Mouse (Mus musculus): ENCODE data around the gene Fbxo22.
A peak's percentile ranks its signal among the peaks of the same experiment; 100 is the strongest.
"Not testable (repeated sequence)": the region's sequence is repeated elsewhere in the genome, so short reads cannot be mapped to it uniquely, and the experiment has no call there.

Gene Fbxo22

DNA sequence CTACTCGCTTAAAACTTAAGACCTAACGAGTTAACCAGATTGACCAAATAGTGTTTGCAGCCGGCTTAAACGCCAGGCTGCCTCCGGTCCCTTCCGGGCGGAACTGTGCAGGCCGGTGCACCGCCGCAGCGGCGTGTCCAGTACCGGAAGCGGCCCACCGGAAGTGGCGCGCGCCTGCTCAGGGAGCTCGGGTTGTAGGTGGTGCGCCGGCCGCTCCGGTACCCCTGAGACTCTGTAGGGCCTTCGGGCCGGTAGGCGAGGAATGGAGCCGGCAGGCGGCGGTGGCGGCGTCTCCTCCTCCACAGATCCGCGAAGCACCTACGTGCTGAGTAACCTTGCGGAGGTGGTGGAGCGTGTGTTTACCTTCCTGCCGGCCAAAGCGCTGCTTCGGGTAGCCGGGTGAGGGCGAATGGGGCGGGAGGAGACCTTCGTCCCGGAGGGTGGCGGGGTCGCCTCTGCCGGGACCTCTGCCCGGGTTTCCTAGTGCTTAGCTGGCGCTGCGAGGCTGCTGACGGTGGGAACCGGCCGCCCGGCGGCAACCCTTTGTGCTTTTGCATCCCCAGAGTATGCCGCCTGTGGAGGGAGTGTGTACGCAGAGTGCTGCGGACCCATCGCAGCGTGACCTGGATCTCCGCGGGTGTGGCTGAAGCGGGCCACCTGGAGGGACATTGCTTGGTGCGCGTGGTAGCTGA is at the start of gene Fbxo22:
Fbxo22 (plus strand) TSS at position 136 of the 692 bp plus-strand sequence.
- DNase-seq (ENCODE audit: low read depth, low spot score) = peak; percentile 94

DNA sequence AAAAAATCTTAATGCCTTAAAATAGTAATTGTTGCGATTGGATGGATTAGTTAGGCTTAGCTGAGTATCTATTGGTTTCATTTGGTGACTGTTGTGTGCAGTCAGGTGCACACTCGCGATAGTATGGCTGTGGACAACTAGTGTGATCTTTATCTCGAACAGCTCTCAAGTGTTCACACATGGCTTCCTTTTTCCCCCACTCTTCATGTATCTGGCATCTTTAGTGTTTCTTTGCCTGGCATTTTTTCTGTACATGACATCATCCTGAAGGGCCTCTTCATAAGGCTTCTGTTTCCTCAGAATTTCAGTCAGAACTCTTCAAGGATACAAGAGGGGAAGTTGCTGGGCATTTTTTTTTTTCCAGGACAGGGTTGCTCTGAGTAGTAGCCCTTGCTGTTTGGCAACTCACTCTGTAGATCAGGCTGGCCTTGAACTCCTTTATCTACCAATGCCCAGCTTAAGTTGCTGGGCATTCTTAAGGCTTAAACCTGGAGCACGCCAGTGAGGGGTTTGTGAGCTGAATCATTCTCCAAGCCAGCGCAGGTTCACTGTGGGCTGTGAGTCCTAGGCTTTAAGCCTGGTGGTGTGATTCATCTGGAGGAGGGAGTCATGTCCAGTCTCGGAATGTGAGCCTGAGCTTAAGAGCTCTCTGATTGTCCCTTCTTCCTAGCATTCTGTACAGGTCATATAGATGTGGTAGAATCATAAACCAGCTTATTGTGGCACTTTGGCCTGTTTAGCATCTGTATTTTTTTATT is 37.9 kb upstream of the Fbxo22 start:
- DNase-seq (ENCODE audit: low read depth, low spot score) = no peak

DNA sequence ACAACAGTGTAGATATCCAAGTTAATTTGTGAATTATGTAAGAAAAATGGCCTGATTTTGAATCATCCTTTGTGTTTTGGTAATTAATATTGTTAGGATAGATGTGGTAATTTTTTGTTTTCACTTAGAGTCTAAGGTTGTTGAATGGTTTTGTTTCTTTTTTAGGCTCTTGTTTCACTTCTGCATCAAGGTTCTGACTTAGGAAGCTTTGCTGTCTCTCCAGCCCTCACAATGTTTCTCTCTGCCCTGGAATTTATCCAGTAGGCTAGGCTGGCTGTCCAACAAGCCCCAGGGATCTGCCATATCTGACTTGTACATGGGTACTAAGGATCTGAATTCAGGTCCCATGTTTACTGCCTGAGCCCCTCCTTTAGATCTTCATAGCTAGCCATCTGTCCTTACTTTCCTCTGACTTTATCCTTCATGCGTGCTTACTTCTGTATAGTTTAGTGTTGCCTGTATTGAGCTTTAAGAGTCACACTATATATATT is 36.5 kb upstream of the Fbxo22 start:
- peak; percentile 63 for DNase-seq (ENCODE audit: low read depth, low spot score)

DNA sequence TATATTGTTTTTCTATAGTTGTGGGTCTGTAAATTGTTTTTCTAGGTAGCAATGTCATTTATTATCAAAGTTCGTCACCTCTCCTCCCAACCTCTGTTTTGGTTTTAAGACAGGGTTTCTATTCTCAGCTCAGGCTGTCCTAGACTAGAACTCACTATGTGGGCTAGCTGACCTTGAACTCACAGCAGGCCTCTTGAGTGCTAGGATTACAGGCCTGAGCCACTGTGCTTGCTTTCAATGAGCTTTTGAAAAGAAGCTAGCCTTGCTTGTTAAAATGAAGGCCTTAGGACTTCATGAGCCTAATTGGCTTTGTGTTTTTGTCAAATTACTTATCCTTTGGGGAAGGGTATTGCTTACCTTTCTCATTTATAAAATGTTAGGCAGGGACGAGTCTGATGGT is 34.5 kb upstream of the Fbxo22 start:
- no peak for DNase-seq (ENCODE audit: low read depth, low spot score)

DNA sequence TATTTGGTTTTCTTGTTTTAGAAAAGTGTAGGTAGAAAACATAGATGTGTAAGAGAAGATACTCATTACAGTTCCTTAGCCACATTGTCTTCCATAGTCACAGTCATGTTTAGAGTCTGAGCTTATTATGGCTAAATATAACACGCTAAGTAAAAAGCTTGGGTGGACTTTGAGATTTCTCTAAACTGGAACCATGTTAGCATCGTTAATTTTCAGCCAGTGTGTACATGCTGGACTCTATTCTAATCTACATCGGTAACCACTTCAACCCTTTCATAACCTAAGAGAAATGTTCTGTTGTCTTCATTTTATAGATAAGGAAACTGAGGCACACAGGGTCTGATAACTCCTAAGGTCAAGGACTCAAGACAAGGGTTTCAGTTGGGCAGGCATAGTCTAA is 12.8 kb upstream of the Fbxo22 start:
- no peak for DNase-seq (ENCODE audit: low read depth, low spot score)

DNA sequence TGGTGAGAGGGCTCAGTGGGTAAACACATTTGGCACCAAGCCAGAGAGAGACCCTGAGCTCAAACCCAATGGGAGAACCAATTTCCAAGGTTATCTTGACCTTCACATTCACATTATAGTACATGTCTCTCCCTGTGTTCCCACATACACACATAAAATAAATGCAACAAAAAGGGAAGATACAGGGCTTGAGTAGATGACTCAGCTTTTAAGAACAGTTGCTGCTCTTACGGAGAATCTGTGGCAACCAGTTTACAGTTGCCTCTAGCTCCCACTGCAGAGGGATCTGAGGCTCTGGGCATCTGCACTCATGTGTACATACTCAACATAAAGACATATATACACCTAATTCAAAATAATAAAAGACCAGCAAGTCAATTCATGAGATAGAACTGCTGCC is 10.5 kb upstream of the Fbxo22 start:
- DNase-seq (ENCODE audit: low read depth, low spot score) = no peak

DNA sequence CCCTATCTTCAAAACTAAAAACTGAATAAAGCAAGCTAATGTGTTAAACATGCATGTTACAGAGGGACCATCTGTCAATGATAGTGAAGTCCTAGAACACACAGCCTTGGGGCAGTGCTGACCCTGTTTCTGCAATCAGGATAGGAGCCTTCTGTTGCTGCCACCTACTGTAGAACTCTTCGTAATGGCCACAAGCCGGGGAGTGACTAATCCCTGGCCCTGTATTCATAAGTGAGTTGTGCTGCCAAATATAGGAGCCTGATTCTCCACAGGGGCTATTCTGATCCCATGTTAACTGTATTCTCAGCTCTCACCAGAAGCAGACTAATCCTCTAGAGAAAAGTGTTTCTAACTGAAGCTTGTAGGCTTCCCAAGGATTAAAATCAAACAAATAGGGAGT is 9.4 kb upstream of the Fbxo22 start:
- DNase-seq (ENCODE audit: low read depth, low spot score) = no peak

DNA sequence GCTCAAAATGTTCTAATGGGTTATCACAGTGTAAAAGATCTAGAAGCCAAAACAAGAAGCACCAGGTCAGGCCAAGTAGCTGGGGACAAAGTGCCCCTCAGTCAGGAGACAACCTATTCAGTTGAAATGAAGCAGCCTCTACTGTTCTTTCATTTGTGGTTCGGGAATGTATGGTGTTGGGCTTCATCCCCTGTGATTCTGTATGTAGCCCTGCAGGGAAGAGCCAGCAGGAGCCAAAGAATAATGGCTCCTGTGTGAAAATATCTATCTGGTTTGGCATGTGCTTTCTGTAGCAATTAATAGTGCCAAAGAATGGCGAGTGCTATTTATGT is 301 bp upstream of the Fbxo22 start:
- DNase-seq (ENCODE audit: low read depth, low spot score) = no peak

DNA sequence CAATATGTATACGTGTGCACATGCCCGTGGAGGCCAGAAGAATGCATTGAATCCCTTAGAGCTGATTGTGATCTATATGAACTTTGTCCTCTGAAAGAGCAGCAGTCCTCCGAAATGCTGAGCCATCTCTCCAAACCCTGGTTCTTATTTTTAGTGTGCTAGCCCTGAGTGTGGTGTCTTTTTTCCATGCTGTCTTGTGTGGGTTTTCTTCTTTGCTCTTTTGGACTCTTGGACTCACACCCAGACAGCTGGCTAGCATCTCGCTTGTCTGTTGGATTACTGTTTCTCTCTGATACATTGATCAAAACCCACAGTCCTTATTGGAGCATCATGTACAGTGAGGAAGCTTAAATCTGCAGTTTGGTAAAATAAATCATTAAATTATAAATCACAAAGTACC is 2.9 kb downstream of the Fbxo22 start:
- no peak for DNase-seq (ENCODE audit: low read depth, low spot score)

DNA sequence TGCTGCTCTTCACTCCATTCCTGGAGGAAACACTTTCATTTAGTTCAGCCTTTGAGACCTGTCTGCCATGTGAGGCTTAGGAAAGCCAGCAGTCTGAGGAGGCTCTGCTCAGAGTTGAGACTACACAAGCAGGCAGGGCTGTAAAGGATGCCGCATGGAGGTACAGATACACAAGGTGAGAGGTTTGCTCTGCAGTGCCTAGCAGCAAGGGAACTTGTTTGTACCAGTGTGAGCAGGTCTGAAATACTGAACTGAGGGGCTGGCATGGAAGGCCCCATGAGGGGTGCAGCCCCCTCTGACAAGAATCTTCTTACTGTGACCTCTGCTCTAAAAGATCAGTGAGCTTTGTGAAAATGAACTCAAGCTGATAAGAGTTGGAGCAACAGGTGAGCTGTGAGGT is 4.7 kb downstream of the Fbxo22 start:
- DNase-seq (ENCODE audit: low read depth, low spot score) = no peak

DNA sequence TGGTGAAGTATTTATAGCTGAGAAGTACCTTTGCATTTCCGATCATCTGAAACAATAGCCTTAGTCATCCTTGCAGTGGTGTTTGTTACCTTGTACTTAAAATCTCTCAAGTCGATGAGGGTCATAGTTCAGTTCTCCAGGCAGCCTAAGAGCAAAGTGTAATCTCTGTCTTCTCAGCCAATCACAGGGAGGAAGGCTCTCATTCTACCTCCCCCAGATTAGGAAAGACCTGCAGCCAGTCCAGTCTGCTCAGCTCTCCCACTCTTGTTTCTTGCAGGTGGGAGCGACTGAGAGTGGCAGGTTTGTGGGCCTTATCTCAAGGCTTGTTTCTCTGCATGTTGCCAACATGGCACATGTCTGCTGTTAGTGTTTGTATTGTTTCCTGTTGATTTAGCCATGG is 6.3 kb downstream of the Fbxo22 start:
- DNase-seq (ENCODE audit: low read depth, low spot score) = no peak

DNA sequence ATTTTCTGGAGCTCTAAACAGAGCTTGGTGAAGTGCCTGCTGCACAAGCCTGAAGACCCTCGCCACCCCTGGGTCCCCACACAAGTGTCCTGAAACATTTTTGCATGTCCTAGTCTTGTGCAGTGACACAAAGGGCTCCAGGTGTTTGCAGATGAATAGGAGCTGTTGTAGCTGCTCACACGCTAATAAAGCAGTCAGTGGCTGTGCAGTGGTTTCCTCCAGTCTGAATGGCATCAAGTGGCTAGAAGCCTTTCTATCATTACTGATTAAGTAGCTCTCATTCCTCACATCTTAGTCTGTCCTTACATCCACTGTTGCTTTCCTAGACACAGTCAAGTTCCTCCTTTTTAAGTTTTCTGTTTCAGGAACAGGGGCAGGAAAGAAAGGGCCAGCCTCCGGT is 6.9 kb downstream of the Fbxo22 start:
- no peak for DNase-seq (ENCODE audit: low read depth, low spot score)

DNA sequence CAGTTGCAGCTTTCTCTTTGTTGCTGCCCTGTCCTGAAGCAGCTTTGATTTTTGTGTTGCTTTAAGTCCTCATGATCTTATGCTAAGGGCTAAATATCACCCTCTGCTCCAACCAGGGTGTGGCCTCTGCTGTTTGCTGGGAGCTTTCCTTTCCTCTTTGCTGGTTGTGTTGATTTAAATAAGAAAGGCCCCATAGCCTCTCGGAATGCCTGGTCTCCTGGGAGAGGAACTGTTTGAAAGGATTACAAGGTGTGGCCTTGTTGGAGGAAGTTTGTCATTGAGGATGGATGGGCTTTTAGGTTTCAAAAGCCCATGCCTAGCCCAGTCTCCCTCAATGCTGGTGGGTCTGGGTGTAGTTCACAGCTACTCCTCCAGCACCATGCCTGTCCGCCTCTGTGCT is 7.4 kb downstream of the Fbxo22 start:
- DNase-seq (ENCODE audit: low read depth, low spot score) = no peak

DNA sequence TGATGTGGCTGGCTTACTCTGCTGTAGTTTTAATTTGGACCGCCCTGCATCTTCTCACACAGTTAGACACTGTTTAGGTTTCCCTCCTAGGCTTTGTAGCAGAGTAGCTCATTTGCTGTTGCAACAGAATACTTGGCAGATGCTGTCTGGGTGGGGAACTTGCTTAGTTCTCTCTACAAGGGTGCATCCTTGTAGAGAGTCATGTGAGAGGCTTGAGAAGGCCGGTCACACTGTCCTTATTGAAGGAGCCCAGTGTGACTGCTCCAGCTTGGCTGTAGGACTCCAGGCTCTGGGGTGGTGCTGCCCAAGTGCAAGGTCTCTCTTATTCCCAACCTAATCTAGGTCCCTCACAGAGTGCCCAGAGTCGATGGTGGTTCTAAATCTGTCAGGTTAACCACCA is 8.7 kb downstream of the Fbxo22 start:
- no peak for DNase-seq (ENCODE audit: low read depth, low spot score)

DNA sequence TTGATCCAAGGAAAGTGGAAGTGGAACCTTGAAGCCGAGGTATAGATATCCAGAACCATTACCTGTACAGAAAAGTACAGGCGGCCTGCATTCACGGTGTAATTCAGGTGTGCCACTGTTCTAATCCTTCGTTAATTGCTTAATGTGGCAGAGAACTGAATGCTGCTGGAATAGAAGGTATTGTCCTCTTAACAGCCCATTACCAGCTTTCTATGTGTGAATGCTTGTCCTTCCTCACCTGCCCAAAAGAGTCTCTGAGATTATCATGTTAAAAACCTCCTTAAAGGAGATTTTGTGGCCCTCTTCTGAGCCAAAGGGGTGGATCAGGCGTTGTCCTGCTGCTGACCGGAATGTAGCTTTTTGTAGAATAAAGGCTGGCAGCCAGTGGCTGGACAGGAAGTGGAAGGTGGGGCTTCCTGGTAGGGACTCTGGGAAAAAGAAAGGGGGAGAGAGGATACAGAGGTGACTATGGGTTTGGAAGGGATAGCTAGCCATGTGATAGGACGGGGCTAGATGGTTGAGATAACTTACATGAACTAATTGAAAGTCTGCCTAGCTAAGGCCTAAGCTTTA is 16.5 kb downstream of the Fbxo22 start:
- DNase-seq (ENCODE audit: low read depth, low spot score) = no peak

DNA sequence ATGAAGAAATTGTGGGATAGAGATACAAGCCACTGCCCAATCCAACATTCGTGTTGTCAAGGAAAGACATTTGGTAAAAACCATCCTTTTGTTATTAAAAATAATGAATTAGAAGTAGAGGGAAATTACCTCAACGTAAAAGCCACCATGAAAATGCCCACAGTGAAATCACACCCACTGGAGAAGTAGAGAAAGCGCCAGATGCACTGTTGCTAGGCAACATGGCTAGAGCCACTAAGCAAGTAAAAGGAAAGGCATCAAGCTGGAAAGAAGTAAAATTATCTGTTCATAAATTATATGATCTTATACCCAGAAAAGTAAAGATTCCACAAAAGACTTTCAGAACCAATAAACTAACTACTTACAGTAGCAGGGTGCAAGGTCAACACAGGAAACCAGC is 17.5 kb downstream of the Fbxo22 start:
- DNase-seq (ENCODE audit: low read depth, low spot score) = no peak

DNA sequence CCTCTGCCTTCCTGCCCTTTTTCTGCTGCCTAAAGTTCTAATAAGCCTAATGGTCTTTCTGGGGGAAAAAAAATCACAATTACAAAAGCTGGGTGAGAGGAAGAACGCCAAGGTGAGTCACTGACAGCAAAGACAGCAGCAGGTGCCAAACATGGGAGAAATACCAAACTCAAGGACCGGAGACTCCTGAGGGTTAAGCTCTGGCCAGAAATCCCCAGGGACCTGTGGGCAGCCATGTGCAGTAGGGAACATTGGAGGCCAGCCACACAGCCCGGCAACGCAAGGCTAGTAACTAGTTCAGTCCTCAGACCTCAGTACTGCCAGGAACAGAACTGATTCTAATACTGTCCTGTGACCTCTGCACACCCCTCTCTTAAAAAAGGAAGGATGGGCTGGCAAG is 19.4 kb downstream of the Fbxo22 start:
- no peak for DNase-seq (ENCODE audit: low read depth, low spot score)

DNA sequence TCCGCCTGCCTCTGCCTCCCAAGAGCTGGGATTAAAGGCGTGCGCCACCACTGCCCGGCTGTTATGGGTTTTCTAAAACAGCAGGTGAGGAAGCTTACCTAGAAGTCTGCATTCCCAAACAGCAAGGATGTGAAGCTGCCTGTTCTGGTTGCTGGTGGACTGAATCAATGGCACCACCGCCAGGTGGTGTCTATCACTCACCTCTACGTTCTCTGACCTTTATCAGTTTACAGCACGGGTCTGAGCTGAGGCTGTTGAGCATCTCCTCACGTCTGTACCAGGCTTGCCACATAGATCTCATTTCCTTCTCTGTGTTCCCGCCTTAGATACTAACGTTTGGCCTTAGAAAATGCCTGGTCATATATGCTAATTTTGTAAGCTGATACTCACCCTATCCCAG is 20.3 kb downstream of the Fbxo22 start:
- DNase-seq (ENCODE audit: low read depth, low spot score) = no peak

DNA sequence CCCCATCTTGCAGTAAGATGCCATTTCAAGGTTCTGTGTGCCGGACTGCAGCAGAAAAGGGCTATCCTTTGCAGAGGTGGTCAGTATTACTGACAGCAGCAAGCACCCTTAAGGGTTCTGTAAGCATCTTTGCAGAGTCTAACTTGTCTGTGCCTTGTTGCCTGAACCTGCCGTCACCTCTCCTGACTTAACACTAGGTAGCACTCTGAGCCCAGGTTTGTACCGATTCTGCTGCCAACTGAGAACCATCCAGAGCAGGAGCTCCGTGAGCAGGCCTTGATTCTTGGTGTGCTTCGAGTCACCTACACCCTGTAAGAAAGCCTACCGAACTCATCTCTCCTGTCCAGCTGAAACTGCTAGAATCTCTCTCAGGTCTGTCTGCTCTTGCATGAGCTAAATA is 22.8 kb downstream of the Fbxo22 start:
- peak; percentile 17 for DNase-seq (ENCODE audit: low read depth, low spot score)

DNA sequence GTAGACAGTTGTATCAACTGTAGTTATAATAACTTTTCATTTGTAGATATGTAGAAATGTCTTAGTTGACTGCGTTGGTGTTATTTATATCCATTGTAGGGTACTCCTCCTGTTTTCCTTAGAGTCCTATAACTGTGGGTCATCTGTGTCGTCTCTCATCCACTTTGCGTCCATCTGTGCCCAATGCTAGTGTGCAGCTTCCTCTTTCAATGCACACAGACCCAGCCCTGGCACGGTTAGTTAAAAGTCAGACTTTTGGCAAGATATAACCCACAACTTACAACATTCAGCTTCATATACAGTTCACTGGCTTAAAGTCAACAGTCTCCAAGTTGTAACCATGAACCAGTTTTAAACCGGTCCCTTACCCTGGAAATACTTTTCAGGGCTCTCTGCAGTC is 23.4 kb downstream of the Fbxo22 start:
- DNase-seq (ENCODE audit: low read depth, low spot score) = no peak

DNA sequence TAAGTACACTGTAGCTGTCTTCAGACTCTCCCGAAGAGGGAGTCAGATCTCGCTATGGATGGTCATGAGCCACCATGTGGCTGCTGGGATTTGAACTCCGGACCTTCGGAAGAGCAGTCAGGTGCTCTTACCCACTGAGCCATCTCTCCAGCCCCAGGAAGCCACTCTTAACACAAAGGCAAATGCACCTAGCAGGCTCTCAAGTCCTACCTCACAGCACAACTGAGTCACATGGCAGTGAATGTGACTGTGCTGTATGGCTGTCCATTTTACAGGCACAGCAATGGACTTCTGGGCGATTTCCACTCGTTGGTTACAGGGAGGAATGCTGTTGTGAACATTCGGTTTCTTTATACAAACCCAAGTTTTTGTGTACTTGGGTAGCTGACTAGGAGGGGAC is 23.9 kb downstream of the Fbxo22 start:
- no peak for DNase-seq (ENCODE audit: low read depth, low spot score)

DNA sequence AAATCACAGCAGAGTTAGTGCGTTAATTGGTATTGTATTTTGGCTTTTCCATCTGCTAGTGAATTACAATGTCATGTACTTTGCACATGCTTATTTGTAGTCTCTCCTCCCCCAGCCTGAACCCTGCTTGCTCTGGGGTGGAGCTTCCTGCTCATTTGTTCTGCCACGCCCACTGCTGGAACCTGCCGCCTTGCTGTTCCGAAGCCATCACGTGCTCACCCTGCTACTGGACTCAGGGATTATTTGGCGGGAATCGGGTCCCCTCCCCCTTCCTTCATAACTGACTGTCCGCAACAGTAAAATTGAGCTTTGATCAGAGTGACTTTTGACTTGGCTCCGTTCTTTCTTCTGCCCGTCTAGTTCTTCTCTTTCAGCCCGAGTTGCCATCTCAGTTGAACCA is 24.4 kb downstream of the Fbxo22 start:
- not testable (repeated sequence) for DNase-seq (ENCODE audit: low read depth, low spot score)
